Mouse (Mus musculus): ENCODE measurements around the gene Aspdh. TPM values are rescaled to one million over a fixed set of nuclear protein-coding genes. Genes with fewer than 3 reads are reported as not detected.

Aspdh gene
- polyA plus RNA-seq, 1 experiment from 2014 or later, result not detected

GRCm38 (mm10) chr7:44439696-44440095 lies 25.5 kb upstream of the Aspdh start:
- peaks cover 85% of the 10 kb centered on the region for H3K27me3 ChIP-seq (replicated peaks; ENCODE audit: low read depth, poor library complexity, severe bottlenecking)
- DNase-seq (ENCODE audit: low spot score), result no peak
- H3K9me3 ChIP-seq, result no peaks in the 10 kb centered on the region
- no peak overlapping the region for H3K27ac ChIP-seq (replicated peaks)
- H3K36me3 ChIP-seq (replicated peaks), result no peaks in the 10 kb centered on the region
- no peak overlapping the region for H3K4me3 ChIP-seq
- peaks cover 30% of the 10 kb centered on the region for H3K4me1 ChIP-seq
- WGBS, result 71% methylated on average over 2 of the region's 2 CpGs

- Histone ChIP-seq H3K27me3 (replicated peaks; ENCODE audit: low read depth, poor library complexity, severe bottlenecking) (peaks cover 88% of the 10 kb centered on the region), H3K36me3 (replicated peaks) (peaks cover 8% of the 10 kb centered on the region; the same call in 1 of the 2 replicates), H3K27ac (replicated peaks) (no peak overlapping the region), H3K9me3 (no peaks in the 10 kb centered on the region), H3K4me3 (no peak overlapping the region), H3K4me1 (peaks cover 38% of the 10 kb centered on the region)
- 94% methylated on average over 1 of the region's 1 CpGs for WGBS
- DNase-seq (ENCODE audit: low spot score), result no peak
Measured at GRCm38 (mm10) chr7:44440479-44440878, 24.7 kb upstream of the Aspdh start.

- Histone ChIP-seq H3K27ac (replicated peaks) (peak overlapping the region; percentile 88; the same call in 1 of the 2 replicates), H3K27me3 (replicated peaks; ENCODE audit: low read depth, poor library complexity, severe bottlenecking) (peaks cover 89% of the 10 kb centered on the region), H3K9me3 (no peaks in the 10 kb centered on the region), H3K4me1 (peaks cover 40% of the 10 kb centered on the region), H3K36me3 (replicated peaks) (peaks cover 15% of the 10 kb centered on the region; the same call in 1 of the 2 replicates), H3K4me3 (peak overlapping the region; percentile 58)
- no peak for DNase-seq (ENCODE audit: low spot score)
- WGBS, result 21% methylated on average over 1 of the region's 1 CpGs
Measured at GRCm38 (mm10) chr7:44441180-44441579, 24.0 kb upstream of the Aspdh start.

GRCm38 (mm10) chr7:44441648-44442109 lies 23.5 kb upstream of the Aspdh start:
- peak; percentile 57 for DNase-seq (ENCODE audit: low spot score)
- Histone ChIP-seq H3K27me3 (replicated peaks; ENCODE audit: low read depth, poor library complexity, severe bottlenecking) (peaks cover 93% of the 10 kb centered on the region), H3K27ac (replicated peaks) (peak overlapping the region; percentile 88), H3K9me3 (no peaks in the 10 kb centered on the region), H3K4me1 (peaks cover 40% of the 10 kb centered on the region), H3K4me3 (peak overlapping the region; percentile 58), H3K36me3 (replicated peaks) (peaks cover 17% of the 10 kb centered on the region; the same call in 1 of the 2 replicates)
- 1% methylated on average over 14 of the region's 14 CpGs for WGBS

GRCm38 (mm10) chr7:44442407-44442821 lies 22.8 kb upstream of the Aspdh start:
- Histone ChIP-seq H3K9me3 (no peaks in the 10 kb centered on the region), H3K36me3 (replicated peaks) (peaks cover 17% of the 10 kb centered on the region; the same call in 1 of the 2 replicates), H3K27ac (replicated peaks) (peak overlapping the region; percentile 88), H3K4me3 (peak overlapping the region; percentile 58), H3K27me3 (replicated peaks; ENCODE audit: low read depth, poor library complexity, severe bottlenecking) (peaks cover 95% of the 10 kb centered on the region), H3K4me1 (peaks cover 40% of the 10 kb centered on the region)
- 2% methylated on average over 14 of the region's 14 CpGs for WGBS
- DNase-seq (ENCODE audit: low spot score), result peak; percentile 65

GRCm38 (mm10) chr7:44443268-44444173 lies 21.7 kb upstream of the Aspdh start:
- Histone ChIP-seq H3K27ac (replicated peaks) (peak overlapping the region; percentile 88), H3K4me3 (peak overlapping the region; percentile 58), H3K27me3 (replicated peaks; ENCODE audit: low read depth, poor library complexity, severe bottlenecking) (peaks cover 91% of the 10 kb centered on the region), H3K4me1 (peaks cover 40% of the 10 kb centered on the region), H3K36me3 (replicated peaks) (peaks cover 17% of the 10 kb centered on the region; the same call in 1 of the 2 replicates), H3K9me3 (no peaks in the 10 kb centered on the region)
- WGBS, result 7% methylated on average over 20 of the region's 20 CpGs
- peak; percentile 47 for DNase-seq (ENCODE audit: low spot score)

- Histone ChIP-seq H3K27ac (replicated peaks) (no peak overlapping the region), H3K36me3 (replicated peaks) (peaks cover 17% of the 10 kb centered on the region; the same call in 1 of the 2 replicates), H3K4me1 (peaks cover 40% of the 10 kb centered on the region), H3K4me3 (peak overlapping the region; percentile 29; the same call in 1 of the 2 replicates), H3K9me3 (no peaks in the 10 kb centered on the region), H3K27me3 (replicated peaks; ENCODE audit: low read depth, poor library complexity, severe bottlenecking) (peaks cover 80% of the 10 kb centered on the region)
- 23% methylated on average over 29 of the region's 29 CpGs for WGBS
- no peak for DNase-seq (ENCODE audit: low spot score)
Measured at GRCm38 (mm10) chr7:44444886-44445527, 20.2 kb upstream of the Aspdh start.

GRCm38 (mm10) chr7:44445528-44445923 lies 19.7 kb upstream of the Aspdh start:
- Histone ChIP-seq H3K36me3 (replicated peaks) (peaks cover 17% of the 10 kb centered on the region; the same call in 1 of the 2 replicates), H3K4me3 (no peak overlapping the region), H3K27me3 (replicated peaks; ENCODE audit: low read depth, poor library complexity, severe bottlenecking) (peaks cover 75% of the 10 kb centered on the region), H3K4me1 (peaks cover 40% of the 10 kb centered on the region), H3K27ac (replicated peaks) (no peak overlapping the region), H3K9me3 (no peaks in the 10 kb centered on the region)
- 27% methylated on average over 7 of the region's 7 CpGs for WGBS
- no peak for DNase-seq (ENCODE audit: low spot score)

- Histone ChIP-seq H3K9me3 (no peaks in the 10 kb centered on the region), H3K27me3 (replicated peaks; ENCODE audit: low read depth, poor library complexity, severe bottlenecking) (peaks cover 68% of the 10 kb centered on the region), H3K27ac (replicated peaks) (no peak overlapping the region), H3K4me3 (no peak overlapping the region), H3K36me3 (replicated peaks) (peaks cover 17% of the 10 kb centered on the region; the same call in 1 of the 2 replicates), H3K4me1 (peaks cover 38% of the 10 kb centered on the region)
- WGBS, result 56% methylated on average over 12 of the region's 12 CpGs
- no peak for DNase-seq (ENCODE audit: low spot score)
Measured at GRCm38 (mm10) chr7:44446070-44446855, 18.9 kb upstream of the Aspdh start.

- Histone ChIP-seq H3K36me3 (replicated peaks) (peaks cover 17% of the 10 kb centered on the region), H3K27ac (replicated peaks) (no peak overlapping the region)
Measured at GRCm38 (mm10) chr7:44453256-44453655, 11.9 kb upstream of the Aspdh start.

GRCm38 (mm10) chr7:44456302-44456701 lies 8.9 kb upstream of the Aspdh start:
- H3K4me3 ChIP-seq, result no peak overlapping the region
- no peak overlapping the region for H3K27ac ChIP-seq (replicated peaks)
- DNase-seq (ENCODE audit: low spot score), result no peak
- H3K4me1 ChIP-seq, result 0 out of 2 replicates have a peak, but pooled peaks cover 5% of the 10 kb centered on the region
- 89% methylated on average over 1 of the region's 1 CpGs for WGBS
- H3K36me3 ChIP-seq (replicated peaks), result peaks cover 25% of the 10 kb centered on the region
- H3K27me3 ChIP-seq (replicated peaks; ENCODE audit: low read depth, poor library complexity, severe bottlenecking), result peaks cover 32% of the 10 kb centered on the region
- H3K9me3 ChIP-seq, result no peaks in the 10 kb centered on the region

More at GRCm38 (mm10) chr7:44453256-44453655, 11.9 kb upstream of the Aspdh start:
- Histone ChIP-seq H3K4me1 (0 out of 2 replicates have a peak, but pooled peaks cover 5% of the 10 kb centered on the region), H3K4me3 (no peak overlapping the region), H3K27me3 (replicated peaks; ENCODE audit: low read depth, poor library complexity, severe bottlenecking) (0 out of 2 replicates have a peak, but pooled peaks cover 8% of the 10 kb centered on the region), H3K9me3 (no peaks in the 10 kb centered on the region)
- 19% methylated on average over 3 of the region's 3 CpGs for WGBS
- no peak for DNase-seq (ENCODE audit: low spot score)

- H3K27me3 ChIP-seq (replicated peaks; ENCODE audit: low read depth, poor library complexity, severe bottlenecking), result peaks cover 70% of the 10 kb centered on the region
- no peaks in the 10 kb centered on the region for H3K9me3 ChIP-seq
- no peak for DNase-seq (ENCODE audit: low spot score)
- WGBS, result 81% methylated on average over 6 of the region's 6 CpGs
- no peak overlapping the region for H3K27ac ChIP-seq (replicated peaks)
- no peak overlapping the region for H3K4me3 ChIP-seq
- peaks cover 46% of the 10 kb centered on the region for H3K36me3 ChIP-seq (replicated peaks)
- H3K4me1 ChIP-seq, result peaks cover 23% of the 10 kb centered on the region
Measured at GRCm38 (mm10) chr7:44460067-44460466, 5.1 kb upstream of the Aspdh start.

Data from embryonic facial prominence, embryonic 10.5 days (tissue).